Mouse (Mus musculus) CH12.LX (cell line): ENCODE results near the gene Arf3. TPM values are rescaled to one million over a fixed set of nuclear protein-coding genes. Genes with fewer than 3 reads are reported as not detected.
A peak's percentile ranks its signal among the peaks of the same experiment; 100 is the strongest.

Experiments
- DNase-seq: peaks from one replicate; pipeline ENCODE4 v3.0.0-alpha.2; 2013; ENCODE audit errors: extremely low read depth
- H3K27ac ChIP-seq: 2 replicates; pipeline ENCODE4 v1.5.1; 2012; ENCODE audit warnings: low read depth, mild to moderate bottlenecking, control low read depth, moderate library complexity; ENCODE audit not compliant: insufficient read depth
- H3K27me3 ChIP-seq: replicated peaks from 2 replicates; pipeline ENCODE3; 2012; ENCODE audit warnings: inconsistent platforms
- H3K36me3 ChIP-seq, 2 experiments: replicated peaks in 1 of 2; 2 replicates each; pipeline versions ENCODE3 to v1.6.1; 2012; ENCODE audit warnings: inconsistent platforms in 1 of 2, low read length in 1 of 2, mild to moderate bottlenecking in 1 of 2, mixed read lengths in 1 of 2, moderate library complexity in 1 of 2; ENCODE audit not compliant: control insufficient read depth in 1 of 2, insufficient read depth in 1 of 2
- H3K4me1 ChIP-seq, 2 experiments: 2 replicates each; pipeline ENCODE4 v1.6.1; 2012; ENCODE audit warnings: inconsistent platforms in 1 of 2, moderate library complexity in 1 of 2; ENCODE audit not compliant: insufficient read depth in 2 of 2, control insufficient read depth in 1 of 2
- H3K4me2 ChIP-seq: 2 replicates; pipeline ENCODE4 v1.6.1; 2012; ENCODE audit warnings: low read depth, mild to moderate bottlenecking, control low read depth; ENCODE audit not compliant: poor library complexity, insufficient read depth, severe bottlenecking
- H3K4me3 ChIP-seq, 3 experiments: fragments of 150-350 bp in 1 of 3; sonication (generic) in 1 of 3; replicated peaks in 1 of 3; 2 replicates each; pipeline versions ENCODE3 to v1.5.1; 2011 to 2012; ENCODE audit warnings: low read depth in 2 of 3, low read length in 2 of 3, mild to moderate bottlenecking in 2 of 3, moderate library complexity in 2 of 3, control low read depth in 1 of 3, improper control_type of control experiment in 1 of 3, inconsistent platforms in 1 of 3, mixed read lengths in 1 of 3; ENCODE audit not compliant: poor library complexity in 1 of 3
- H3K79me2 ChIP-seq: replicated peaks from 2 replicates; pipeline ENCODE4 v1.6.1; 2012; ENCODE audit warnings: mild to moderate bottlenecking, moderate library complexity; ENCODE audit not compliant: control insufficient read depth, poor library complexity, insufficient read depth, severe bottlenecking; ENCODE audit errors: extremely low read depth
- H3K9ac ChIP-seq: 2 replicates; pipeline ENCODE4 v1.6.1; 2012; ENCODE audit warnings: low read depth, mild to moderate bottlenecking, control low read depth, moderate library complexity; ENCODE audit not compliant: insufficient read depth
- H3K9me3 ChIP-seq: replicated peaks from 2 replicates; pipeline ENCODE3; 2012; ENCODE audit warnings: low read length, inconsistent platforms, mixed read lengths
- CHD1 ChIP-seq: IDR thresholded peaks from 2 replicates; pipeline ENCODE4 v1.6.1; 2012; ENCODE audit warnings: low read depth, low read length, improper control_type of control experiment, inconsistent platforms
- CHD2 ChIP-seq: IDR thresholded peaks from 2 replicates; pipeline ENCODE4 v1.6.1; 2011; ENCODE audit warnings: low read length, improper control_type of control experiment
- CTCF ChIP-seq, 2 experiments: IDR thresholded peaks in 1 of 2; conservative IDR thresholded peaks in 1 of 2; 2 replicates each; pipeline ENCODE4 v1.5.1; 2011 to 2012; ENCODE audit warnings: low read depth in 2 of 2, low read length in 2 of 2, improper control_type of control experiment in 1 of 2, inconsistent platforms in 1 of 2, mild to moderate bottlenecking in 1 of 2, moderate library complexity in 1 of 2
- ELF1 ChIP-seq: IDR thresholded peaks from 2 replicates; pipeline ENCODE4 v1.6.1; 2014; ENCODE audit warnings: low read depth, mild to moderate bottlenecking, inconsistent platforms, low read length, improper control_type of control experiment
- GABPA ChIP-seq: IDR thresholded peaks from 2 replicates; pipeline ENCODE4 v1.6.1; 2012; ENCODE audit warnings: low read depth, low read length, improper control_type of control experiment, inconsistent platforms; ENCODE audit not compliant: insufficient replicate concordance
- JUND ChIP-seq: conservative IDR thresholded peaks from 2 replicates; pipeline ENCODE4 v1.6.1; 2011; ENCODE audit warnings: low read depth, low read length, improper control_type of control experiment
- KAT2A ChIP-seq: IDR thresholded peaks from 2 replicates; pipeline ENCODE4 v1.6.1; 2012; ENCODE audit warnings: low read length, improper control_type of control experiment, inconsistent platforms; ENCODE audit not compliant: insufficient replicate concordance
- MAX ChIP-seq: IDR thresholded peaks from 2 replicates; pipeline ENCODE4 v1.6.1; 2011; ENCODE audit warnings: low read length, improper control_type of control experiment
- MAZ ChIP-seq: IDR thresholded peaks from 2 replicates; pipeline ENCODE4 v1.6.1; 2012; ENCODE audit warnings: low read depth, mild to moderate bottlenecking, inconsistent platforms, low read length, improper control_type of control experiment, moderate library complexity
- MEF2A ChIP-seq: IDR thresholded peaks from 2 replicates; pipeline ENCODE4 v1.6.1; 2014; ENCODE audit warnings: low read depth, mild to moderate bottlenecking, inconsistent platforms, low read length, improper control_type of control experiment, borderline replicate concordance
- MXI1 ChIP-seq: IDR thresholded peaks from 2 replicates; pipeline ENCODE4 v1.6.1; 2011; ENCODE audit warnings: mild to moderate bottlenecking, low read depth, low read length, improper control_type of control experiment
- MYC ChIP-seq: IDR thresholded peaks from 2 replicates; pipeline ENCODE4 v1.6.1; 2011; ENCODE audit warnings: low read depth, mild to moderate bottlenecking, improper control_type of control experiment, low read length
- POLR2AphosphoS2 ChIP-seq: IDR thresholded peaks from 2 replicates; pipeline ENCODE4 v1.6.1; 2011; ENCODE audit warnings: low read depth, low read length, improper control_type of control experiment
- SIN3A ChIP-seq: IDR thresholded peaks from 2 replicates; pipeline ENCODE4 v1.6.1; 2012; ENCODE audit warnings: low read length, improper control_type of control experiment, inconsistent platforms
- SMC3 ChIP-seq: IDR thresholded peaks from 2 replicates; pipeline ENCODE4 v1.6.1; 2011; ENCODE audit warnings: low read depth, low read length, improper control_type of control experiment
- TCF12 ChIP-seq: IDR thresholded peaks from 2 replicates; pipeline ENCODE4 v1.6.1; 2014; ENCODE audit warnings: low read depth, mild to moderate bottlenecking, inconsistent platforms, low read length, improper control_type of control experiment
- USF2 ChIP-seq: conservative IDR thresholded peaks from 2 replicates; pipeline ENCODE4 v1.6.1; 2011; ENCODE audit warnings: low read depth, low read length, improper control_type of control experiment
- ZC3H11A ChIP-seq: IDR thresholded peaks from 2 replicates; pipeline ENCODE4 v1.6.1; 2012; ENCODE audit warnings: low read depth, mild to moderate bottlenecking, inconsistent platforms, low read length, improper control_type of control experiment
- ZMIZ1 ChIP-seq: IDR thresholded peaks from 2 replicates; pipeline ENCODE4 v1.6.1; 2012; ENCODE audit warnings: low read depth, mild to moderate bottlenecking, inconsistent platforms, low read length, improper control_type of control experiment
- dilution Hi-C: fragments of 300-500 bp; cut with MboI; formaldehyde crosslinking; loops from 2 replicates; pipeline ENCODE4 v1.14.3; 2020; ENCODE audit warnings: low sequenced_read_pairs; ENCODE audit not compliant: extremely low pct_unique_long_range_greater_than_20kb, extremely low pct_ligation_motif_present
- in situ Hi-C: fragments of 300-500 bp; cut with MboI; formaldehyde crosslinking; loops from 3 replicates; pipeline ENCODE4 v1.14.3; 2019; ENCODE audit warnings: low sequenced_read_pairs, low pct_ligation_motif_present, low pct_unique_long_range_greater_than_20kb, mixed read lengths
- polyA plus RNA-seq: library from polyadenylated mRNA; unstranded; fragments of >175 nt; gene quantifications from 2 replicates; pipeline ENCODE4 v1.2.1, GENCODE M21; 2012; ENCODE audit warnings: low read depth; ENCODE audit not compliant: insufficient read length
- total RNA-seq, 2 experiments: library from RNA; depleted of rRNA; stranded (reverse); fragments of 300-350 nt in 1 of 2; fragments of >200 nt in 1 of 2; gene quantifications; 2 replicates each; pipeline ENCODE4 v1.2.3; 2012 to 2014

Gene Arf3
- total and polyA plus RNA-seq, 3 experiments: 32.5 to 182 (median 41.0) TPM

DNA sequence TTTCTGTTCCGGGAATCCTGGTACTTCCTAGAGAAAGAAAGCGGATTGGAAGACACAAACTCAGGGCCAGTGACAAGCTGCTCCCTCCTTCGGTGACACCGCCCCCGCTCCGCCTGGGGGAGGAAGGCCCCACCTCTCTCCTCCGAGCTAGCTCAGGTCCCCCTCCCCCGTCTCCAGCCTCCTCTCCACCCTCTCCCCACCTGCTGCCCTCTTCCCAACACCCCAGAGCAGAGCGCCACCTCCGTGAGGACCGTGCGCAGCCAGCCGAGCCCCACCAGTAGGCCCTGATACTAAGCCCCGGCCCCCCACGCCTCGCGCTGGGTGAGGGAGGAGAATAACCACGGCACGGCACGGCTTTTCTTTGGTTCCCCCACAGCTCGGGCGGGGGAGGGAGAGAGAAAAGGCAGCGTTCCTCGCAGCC lies 803 bp downstream of the Arf3 start:
- in situ Hi-C loops: no loop called here

DNA sequence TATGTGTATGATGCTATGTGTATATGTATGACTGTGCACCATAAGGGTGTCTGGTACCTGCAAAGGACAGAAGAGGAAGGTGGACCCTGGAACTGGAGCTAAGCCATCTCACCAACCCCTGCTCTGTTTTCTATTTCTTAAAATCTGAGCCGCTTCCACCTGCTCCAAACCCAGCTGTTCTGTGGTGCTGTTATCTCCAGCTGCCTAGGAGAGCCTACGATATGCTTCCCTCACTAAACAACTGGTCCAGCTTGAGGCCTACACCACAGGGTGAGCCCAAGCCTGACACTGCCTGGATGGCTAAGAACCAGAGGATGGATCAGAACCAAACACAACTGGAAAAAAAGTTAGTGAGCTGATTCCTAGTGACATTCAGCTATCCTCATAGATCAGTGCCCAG lies 8.9 kb downstream of the Arf3 start:
- dilution Hi-C loops (no loop called here), in situ Hi-C loops (no loop called here)
- no peaks in the 10 kb centered on the region for H3K27me3 ChIP-seq
- no peak overlapping the region for H3K9ac ChIP-seq
- no peaks in the 10 kb centered on the region for H3K9me3 ChIP-seq
- H3K27ac ChIP-seq: no peak overlapping the region
- H3K4me1 ChIP-seq: peaks cover 6 to 48% of the 10 kb centered on the region in 2 experiments
- no peak overlapping the region for H3K4me2 ChIP-seq
- peaks cover 9 to 86% of the 10 kb centered on the region in 2 experiments for H3K36me3 ChIP-seq
- TF ChIP-seq SMC3 (no peak), MYC (no peak)
- TF ChIP-seq, all 38 proteins: peak for 0
- Histone ChIP-seq H3K4me3 (no peak overlapping the region), H3K79me2 (peaks cover 57% of the 10 kb centered on the region)
- no peak for DNase-seq

More for the DNA sequence above, 803 bp downstream of the Arf3 start:
- Histone ChIP-seq H3K36me3 (peaks cover 10 to 42% of the 10 kb centered on the region in 2 experiments), H3K27me3 (no peaks in the 10 kb centered on the region), H3K4me2 (peak overlapping the region; percentile 62), H3K9me3 (no peaks in the 10 kb centered on the region), H3K9ac (peak overlapping the region; percentile 85), H3K4me1 (peaks cover 6 to 31% of the 10 kb centered on the region in 2 experiments), H3K4me3 (peak overlapping the region; percentile 87 to 94 (median 88)), H3K27ac (peak overlapping the region; percentile 48; the same call in 1 of the 2 replicates), H3K79me2 (peaks cover 40% of the 10 kb centered on the region)
- TF ChIP-seq CHD2 (no peak), JUND (no peak), SIN3A (peak; percentile 24), TCF12 (peak; percentile 44; the same call in 1 of the 2 replicates), USF2 (no peak), KAT2A (no peak), GABPA (no peak), MEF2A (no peak), MAX (no peak), ZMIZ1 (no peak), CHD1 (no peak), POLR2AphosphoS2 (no peak), CTCF (conservative IDR thresholded peaks at IDR 0.05 in 1 of 2, IDR thresholded peaks at IDR 0.05 in 1 of 2; ENCODE audit: low read depth in 2 of 2, low read length in 2 of 2) (0 out of 4 replicates have a peak, but pooled peaks of 1 of the 2 experiments have one; percentile 3), MAZ (0 out of 2 replicates have a peak, but pooled peaks have one; percentile 82), ZC3H11A (no peak), MXI1 (no peak; the same call in 1 of the 2 replicates), ELF1 (peak; percentile 26; the same call in 1 of the 2 replicates)
- DNase-seq: peak; percentile 80
- dilution Hi-C loops: no loop called here
